Mouse (Mus musculus): ENCODE results near the gene Cwh43.

Gene Cwh43

GRCm38 (mm10) chr5:73399768-73400526 lies 5.9 kb upstream of the Cwh43 start:
- DNase-seq, result peak; percentile 7

GRCm38 (mm10) chr5:73401341-73401740 lies 4.5 kb upstream of the Cwh43 start:
- DNase-seq, result peak; percentile 23

DNA sequence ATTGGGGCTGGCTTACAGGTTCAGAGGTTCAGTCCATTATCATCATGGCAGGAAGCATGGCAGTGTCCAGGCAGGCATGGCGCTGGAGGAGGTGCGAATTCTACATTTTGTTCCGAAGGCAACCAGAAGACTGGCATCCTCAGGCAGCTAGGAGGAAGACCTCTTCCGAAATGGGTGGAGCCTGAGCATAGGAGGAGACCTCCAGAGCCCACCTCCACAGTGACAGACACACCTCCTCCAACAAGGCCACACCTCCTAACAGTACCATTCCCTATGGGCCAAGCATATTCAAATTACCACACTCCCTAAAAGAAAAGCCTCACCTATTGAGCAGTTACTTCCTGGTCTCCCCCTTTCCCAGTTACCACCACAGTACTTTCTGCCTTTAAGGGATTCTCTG lies 3.0 kb upstream of the Cwh43 start:
- DNase-seq, result no peak

DNA sequence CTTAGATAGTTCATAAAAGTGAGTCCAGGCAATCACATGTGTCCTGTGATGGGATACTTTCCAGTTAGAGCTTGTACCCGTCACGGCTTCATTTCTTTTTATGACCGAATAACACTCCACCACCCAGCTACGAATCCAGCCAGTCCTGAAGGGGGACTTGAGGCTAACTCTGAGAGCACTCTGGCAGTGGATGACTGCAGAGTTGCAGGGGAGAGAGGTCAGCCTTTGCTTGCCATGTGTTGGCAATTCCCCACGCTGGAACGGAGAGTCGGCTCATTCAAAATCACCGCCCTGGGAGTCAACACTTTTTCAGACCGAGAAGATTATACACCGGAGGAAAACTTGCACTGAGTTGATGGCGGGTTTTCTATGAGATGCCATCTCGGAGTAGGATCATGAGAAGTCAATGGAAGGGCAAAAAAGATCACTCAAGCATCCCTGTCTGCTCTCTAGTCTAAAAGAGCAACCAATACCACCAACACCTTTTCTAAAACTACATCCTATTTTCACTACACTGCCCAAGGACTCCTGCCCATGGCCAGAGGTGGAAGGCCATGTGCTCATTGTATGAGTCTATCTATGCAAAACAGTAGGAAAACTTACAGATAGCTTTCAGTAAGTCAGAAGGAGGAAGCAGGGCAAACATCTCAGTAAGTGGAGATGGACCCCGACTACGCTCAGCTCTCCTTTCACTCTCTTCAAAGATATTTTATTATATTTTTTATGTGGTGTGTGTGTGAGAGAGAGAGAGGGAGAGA lies 2.4 kb upstream of the Cwh43 start:
- DNase-seq, result no peak

DNA sequence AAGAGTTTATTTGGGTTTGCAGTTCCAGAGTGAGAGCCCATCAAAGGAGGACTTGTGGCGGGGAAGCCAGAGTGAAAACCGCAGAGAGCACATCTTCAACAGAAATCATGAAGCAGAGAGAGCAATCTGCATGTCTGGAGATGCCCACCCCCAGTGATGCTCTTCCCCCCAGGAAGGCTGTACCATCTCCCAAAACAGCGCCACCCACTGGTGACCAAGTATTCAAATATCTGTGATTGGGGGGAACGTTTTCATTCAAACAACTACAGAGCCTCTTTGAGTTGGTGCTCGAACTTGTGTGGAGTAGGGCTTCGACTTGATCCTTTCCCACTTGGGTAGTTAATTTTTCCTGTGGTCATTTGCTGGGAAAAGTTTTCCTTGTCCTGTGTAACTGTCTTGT lies 1.1 kb upstream of the Cwh43 start:
- DNase-seq, result no peak

- no peak for DNase-seq
Observed at GRCm38 (mm10) chr5:73406861-73407260, 986 bp downstream of the Cwh43 start.

DNA sequence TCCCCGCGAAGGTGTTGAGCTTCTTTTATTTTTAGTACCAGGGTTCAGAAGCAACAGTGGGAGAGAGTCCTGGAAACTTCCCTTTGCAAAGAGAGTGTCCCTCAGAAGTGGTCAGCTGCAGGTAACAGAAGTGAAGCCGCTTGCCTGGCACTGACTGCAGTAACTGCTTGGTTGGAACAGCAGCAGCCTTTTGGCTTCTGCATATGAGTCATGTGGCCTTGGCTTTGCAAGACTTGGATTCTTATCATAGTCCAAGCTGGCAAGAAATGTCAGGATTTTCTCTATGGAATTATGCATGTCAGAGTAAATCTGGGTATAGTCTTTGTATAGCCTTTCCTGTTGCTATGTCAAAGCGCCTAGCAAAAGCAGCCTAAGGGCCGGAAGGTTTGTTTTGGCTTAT lies 4.1 kb downstream of the Cwh43 start:
- no peak for DNase-seq

DNA sequence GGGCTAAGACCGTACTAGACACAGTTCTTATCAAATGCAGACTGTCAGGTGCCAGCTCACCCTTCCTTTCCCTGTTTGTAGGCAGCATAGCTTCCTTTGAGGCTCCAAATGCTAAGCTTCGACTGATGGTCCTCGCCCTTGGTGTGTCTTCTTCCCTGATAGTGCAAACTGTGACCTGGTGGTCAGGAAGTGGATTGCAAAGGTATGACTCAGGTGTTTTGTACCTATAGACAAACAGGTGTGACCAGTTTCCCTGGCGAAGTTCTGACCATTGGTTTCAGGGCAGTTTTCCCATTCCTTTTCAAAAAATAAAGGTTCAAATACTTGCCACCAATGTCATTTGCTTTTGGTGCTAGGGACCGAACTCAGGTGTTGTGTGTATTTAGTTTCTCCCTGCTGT lies 5.9 kb downstream of the Cwh43 start:
- DNase-seq, result no peak

DNA sequence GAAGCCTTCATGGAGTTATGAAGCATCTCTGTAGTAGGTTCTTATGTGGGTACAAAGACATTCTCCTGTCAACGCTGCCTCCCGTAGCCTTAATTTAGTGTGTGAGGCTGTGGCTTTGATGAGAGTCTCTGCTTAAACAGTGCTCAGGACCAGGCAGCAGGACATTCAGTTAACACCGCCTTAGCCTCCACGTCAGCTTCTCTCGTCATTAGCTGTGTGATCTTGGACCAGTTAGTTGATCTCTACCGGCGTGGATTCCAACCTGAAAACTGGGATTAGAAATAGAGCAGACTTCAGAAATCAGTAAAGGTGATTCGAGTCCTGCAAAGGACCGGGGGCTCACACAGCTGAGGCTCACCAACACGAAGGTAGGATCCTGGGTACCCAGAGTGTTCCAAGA lies 8.3 kb downstream of the Cwh43 start:
- DNase-seq, result no peak

- no peak for DNase-seq
Observed at GRCm38 (mm10) chr5:73419045-73419695, 13.3 kb downstream of the Cwh43 start.

GRCm38 (mm10) chr5:73426824-73427223 lies 20.9 kb downstream of the Cwh43 start:
- DNase-seq, result no peak

DNA sequence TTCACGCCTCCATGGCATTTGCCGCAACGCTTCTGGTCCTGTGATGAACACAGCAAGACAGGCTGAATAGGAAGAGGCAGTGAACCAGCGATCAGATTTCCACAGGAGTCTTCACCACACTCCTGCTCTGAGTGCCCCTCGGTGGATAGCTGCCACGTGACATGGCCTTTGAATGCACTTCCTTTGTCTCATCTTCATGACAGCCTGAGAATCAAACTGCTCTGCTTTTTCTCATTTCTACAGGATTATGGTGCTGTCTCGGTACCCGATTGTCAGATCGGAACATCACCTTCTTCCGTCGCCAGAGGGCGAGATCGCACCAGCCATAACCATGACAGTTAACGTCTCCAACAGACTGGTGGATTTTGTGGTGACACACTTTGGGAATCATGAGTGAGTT lies 25.7 kb downstream of the Cwh43 start:
- peak; percentile 87 for DNase-seq

DNA sequence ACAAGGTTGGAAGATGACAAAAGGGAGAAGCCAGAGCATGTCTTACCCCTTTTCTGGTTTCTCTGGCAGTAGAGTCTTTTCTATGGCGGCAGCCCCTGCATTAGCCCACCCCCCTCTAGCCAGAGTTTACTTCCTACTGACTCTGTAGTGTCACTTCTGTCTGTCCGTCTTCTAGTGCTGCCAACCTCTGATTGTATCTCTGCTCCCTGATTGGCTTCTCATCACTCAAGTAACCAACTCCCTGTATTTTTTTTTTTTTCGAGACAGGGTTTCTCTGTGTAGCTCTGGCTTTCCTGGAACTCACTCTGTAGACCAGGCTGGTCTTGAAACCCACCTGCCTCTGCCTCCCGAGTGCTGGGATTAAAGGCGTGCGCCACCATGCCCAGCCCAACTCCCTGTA lies 26.9 kb downstream of the Cwh43 start:
- DNase-seq, result no peak

DNA sequence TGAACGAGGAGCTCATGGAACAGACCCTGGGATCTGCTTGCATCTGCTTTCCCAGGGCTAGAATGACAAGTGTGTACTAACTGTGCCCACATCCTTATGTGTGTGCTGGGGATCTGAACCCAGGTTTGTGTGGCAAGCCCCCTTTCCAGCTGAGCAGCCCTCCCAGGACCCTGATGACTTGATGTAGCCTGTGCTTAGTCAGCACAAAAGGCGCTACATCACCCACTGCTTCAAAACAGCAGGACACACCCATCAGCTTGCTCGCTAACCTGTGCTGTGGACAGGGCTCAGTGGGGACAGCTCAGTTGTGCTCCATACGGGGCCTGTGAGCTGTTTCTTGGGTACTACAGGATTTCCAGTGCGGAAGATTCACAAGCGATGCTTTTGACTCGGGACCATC lies 28.9 kb downstream of the Cwh43 start:
- DNase-seq, result no peak

DNA sequence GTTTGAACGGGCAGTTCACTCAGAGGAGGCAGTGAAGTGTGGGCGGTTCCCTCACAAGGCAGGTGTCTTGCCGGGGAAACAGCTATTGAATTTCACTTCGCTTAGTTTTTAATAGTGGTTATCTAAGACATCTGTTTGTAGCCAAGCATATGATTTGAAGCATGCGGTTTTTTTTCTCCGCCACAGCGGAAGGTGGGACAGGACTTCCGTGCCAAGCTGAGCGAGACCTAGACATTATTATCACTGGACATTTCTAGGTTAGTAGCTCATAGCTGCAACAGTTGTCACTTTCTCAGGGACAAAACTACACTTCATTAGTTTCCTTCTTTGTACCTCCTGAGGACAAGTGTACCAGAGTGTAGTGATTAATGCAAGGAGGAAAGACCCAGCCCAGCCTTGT lies 36.3 kb downstream of the Cwh43 start:
- no peak for DNase-seq

DNA sequence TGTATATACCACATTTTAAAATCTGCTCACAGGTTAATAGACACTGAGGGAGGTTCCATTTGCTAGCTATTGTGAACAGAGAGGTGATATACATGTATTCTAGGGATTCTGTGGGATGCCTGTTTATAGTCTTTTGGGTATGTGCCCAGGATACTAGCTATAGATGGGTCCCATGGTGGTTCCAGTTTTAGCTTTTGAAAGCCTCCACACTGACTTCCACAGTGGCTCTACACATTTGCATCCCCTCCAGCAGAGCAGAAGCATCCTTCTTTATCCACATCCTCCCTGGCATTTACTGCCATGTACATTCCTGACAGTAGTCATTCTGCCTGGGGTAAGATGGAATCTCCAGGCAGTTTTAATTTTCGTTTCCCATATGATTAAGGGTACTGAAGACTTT lies 44.4 kb downstream of the Cwh43 start:
- DNase-seq, result no peak

DNA sequence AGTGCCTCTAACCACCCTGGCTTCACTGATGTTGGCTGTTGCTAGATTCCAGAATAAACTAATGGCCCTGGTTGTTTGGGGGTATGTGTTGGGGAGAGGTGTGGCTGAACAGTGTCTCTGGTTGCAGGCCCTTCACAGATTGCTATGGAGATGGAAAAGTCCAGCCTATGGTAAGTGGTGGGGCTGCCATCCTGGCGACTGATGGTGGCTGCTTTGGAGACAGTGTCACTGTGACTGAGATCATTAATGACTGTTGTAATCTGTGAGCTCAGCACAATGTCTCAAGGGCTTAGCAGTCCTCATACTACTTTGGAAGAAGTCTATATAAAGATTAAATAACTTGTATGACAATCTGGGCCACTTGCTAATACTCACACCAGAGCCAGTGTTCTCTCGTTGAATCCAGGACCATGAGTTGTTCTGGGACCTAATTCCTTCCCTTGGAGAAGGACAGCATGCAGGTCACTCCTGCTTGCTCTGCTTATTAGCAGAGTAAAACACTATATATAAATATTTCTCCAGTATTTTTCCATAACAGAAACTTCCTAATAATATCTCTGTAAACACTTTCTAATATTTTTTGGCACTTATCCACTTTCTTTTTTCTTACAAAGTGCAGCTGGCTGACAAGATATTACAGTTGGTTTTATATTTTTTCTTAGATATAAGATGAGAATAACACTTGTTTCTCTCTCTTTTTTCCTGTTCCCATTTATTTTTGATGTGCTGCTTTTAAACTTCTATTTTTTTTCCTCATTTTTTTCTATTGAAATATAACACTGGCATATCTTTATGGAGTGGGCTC lies 48.8 kb downstream of the Cwh43 start:
- DNase-seq, result no peak

GRCm38 (mm10) chr5:73455307-73455687 lies 49.4 kb downstream of the Cwh43 start:
- no peak for DNase-seq

DNA sequence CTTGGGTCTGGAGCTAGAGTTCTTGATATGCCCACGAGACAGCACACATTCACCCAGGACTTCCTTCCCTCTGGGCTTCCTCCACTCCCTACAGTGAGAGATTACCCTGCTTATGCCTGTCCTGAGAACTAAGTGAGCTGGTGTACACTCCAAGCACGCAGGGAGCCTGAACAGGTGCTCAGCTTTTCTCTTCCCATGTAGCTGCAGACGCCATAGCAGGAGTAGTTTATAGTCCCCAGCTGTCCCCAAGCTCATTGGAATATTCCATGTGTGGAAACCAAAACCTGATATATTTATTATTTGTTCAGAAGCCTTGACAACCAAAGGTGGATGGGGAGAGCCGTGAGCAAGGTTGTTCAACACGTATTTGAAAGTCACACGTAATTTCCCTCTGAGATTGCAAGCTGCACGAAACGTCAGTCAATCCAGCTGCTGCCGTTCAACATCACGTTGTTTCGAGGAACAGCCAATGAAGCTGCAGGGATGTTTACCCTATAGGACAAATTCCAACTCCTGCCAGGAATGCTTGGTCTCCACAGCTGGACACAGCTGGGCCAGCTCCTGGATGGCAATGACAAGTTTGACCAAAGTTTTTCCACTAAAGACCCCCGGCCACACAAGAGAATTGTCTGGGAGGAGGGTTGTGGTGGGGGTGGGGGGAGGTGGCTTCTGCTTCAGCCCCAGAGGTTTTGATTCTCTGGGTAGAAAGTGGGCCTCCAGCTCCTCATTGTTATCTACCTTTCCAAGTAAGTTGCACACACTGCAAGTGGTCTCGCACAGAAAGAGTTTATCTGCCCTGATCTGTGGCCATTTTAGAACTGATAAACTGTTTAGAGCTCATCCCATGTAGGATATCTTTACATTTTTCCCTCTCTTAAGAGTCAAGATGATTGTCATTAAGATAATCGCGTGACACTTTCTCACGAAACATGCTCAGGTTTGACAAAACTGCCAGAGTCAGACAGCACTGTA lies 62.9 kb downstream of the Cwh43 start:
- DNase-seq, result no peak

GRCm38 (mm10) chr5:73474412-73475405 lies 68.8 kb downstream of the Cwh43 start:
- DNase-seq, result peak; percentile 47

DNA sequence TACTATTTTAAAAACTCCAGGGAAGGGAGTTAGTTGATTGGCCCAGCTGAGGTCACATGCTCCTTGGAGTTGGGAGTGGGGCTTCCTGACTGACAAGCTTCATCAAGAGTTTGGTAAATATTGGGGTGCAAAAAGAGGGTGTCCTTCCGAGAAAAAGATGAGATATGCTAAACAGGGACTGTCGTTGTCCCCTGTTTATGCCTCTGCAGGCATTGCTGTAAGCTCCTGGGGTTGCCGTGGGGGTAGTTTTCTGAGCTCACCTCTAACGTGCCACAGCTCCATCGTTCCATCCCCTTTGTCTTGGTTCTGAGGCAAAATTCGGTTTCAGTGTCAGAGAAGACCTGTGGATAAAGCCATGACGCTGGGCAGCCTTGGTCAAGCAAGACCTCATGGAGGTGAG lies 74.8 kb downstream of the Cwh43 start, which contains the start of gene Dcun1d4:
Gene Dcun1d4, plus strand, starts transcription at position 301 of the 400 bp plus-strand sequence.
- no peak for DNase-seq
